13 mouse cellular contexts compared by ENCODE assay signal in genomic region chr10:77048196-77048595, GRCm38 (mm10).
"Had no signal": no experiment of that assay in that cellular context is flagged by ENCODE, and none has a peak within 500 bp of the region (broad histone marks: within the 10 kb centered on the region; RNA-seq: fewer than 3 reads in every experiment).

No protein-coding gene starts in this region.

- ATAC-seq: hindbrain, embryonic 16.5 days; inflammation-experienced regulatory T-cells, adult 6 months; intestine, postnatal 0 days; midbrain, embryonic 15.5 days had no signal

- H3K4me2 ChIP-seq: limb, embryonic 13.5 days; liver, embryonic 13.5 days; midbrain, embryonic 15.5 days; neural tube, embryonic 12.5 days had no signal

- H3K27me3 ChIP-seq: limb, embryonic 13.5 days; liver, embryonic 13.5 days; midbrain, embryonic 15.5 days; neural tube, embryonic 12.5 days had no signal

- H3K4me3 ChIP-seq: layer of hippocampus, adult 2 months; limb, embryonic 13.5 days; liver, embryonic 13.5 days; midbrain, embryonic 15.5 days; neural tube, embryonic 12.5 days had no signal

- H3K4me1 ChIP-seq: liver, embryonic 13.5 days; midbrain, embryonic 15.5 days; neural tube, embryonic 12.5 days had no signal

- H3K9me3 ChIP-seq: limb, embryonic 13.5 days; liver, embryonic 13.5 days; midbrain, embryonic 15.5 days; neural tube, embryonic 12.5 days had no signal

- DNase-seq: left cerebral cortex, postnatal 4 days; liver, embryonic 13.5 days; lung, adult 18-20 months; lung, postnatal 36 days; thymus, postnatal 4 days had no signal

- H3K27ac ChIP-seq: layer of hippocampus, adult 2 months; limb, embryonic 13.5 days; liver, embryonic 13.5 days; midbrain, embryonic 15.5 days; neural tube, embryonic 12.5 days; stomach, postnatal 0 days had no signal

- H3K9ac ChIP-seq: limb, embryonic 13.5 days; liver, embryonic 13.5 days; midbrain, embryonic 15.5 days; neural tube, embryonic 12.5 days had no signal
